Mouse (Mus musculus) liver, embryonic 14.5 days (tissue): ENCODE data around the gene Fmnl3. TPM values are rescaled to one million over a fixed set of nuclear protein-coding genes. Genes with fewer than 3 reads are reported as not detected.

ENCODE experiments used
- ATAC-seq: fragments of 200-750 bp; cut with Nextera tagmentation; 2 replicates; pipeline ENCODE4 v1.8.0; 2017; ENCODE audit warnings: moderate number of reproducible peaks, mild to moderate bottlenecking, moderate library complexity; ENCODE audit not compliant: insufficient read depth
- DNase-seq, 3 experiments: peaks; one replicate each; pipeline ENCODE4 v3.0.0-alpha.2; 2012 to 2013; ENCODE audit warnings: low read depth in 3 of 3, low spot score in 3 of 3
- H3K27ac ChIP-seq: fragments of 300-500 bp; sonication (generic); 2 replicates; pipeline ENCODE4 v1.5.1; 2014; ENCODE audit warnings: moderate library complexity, mild to moderate bottlenecking, control low read depth, inconsistent platforms
- H3K27me3 ChIP-seq: fragments of 300-500 bp; sonication (generic); 2 replicates; pipeline ENCODE4 v1.6.1; 2014; ENCODE audit warnings: mild to moderate bottlenecking, low read length, moderate library complexity; ENCODE audit not compliant: control insufficient read depth, insufficient read depth
- H3K36me3 ChIP-seq: fragments of 300-500 bp; sonication (generic); replicated peaks from 2 replicates; pipeline ENCODE4 v1.6.1; 2014; ENCODE audit warnings: low read depth; ENCODE audit not compliant: control insufficient read depth, insufficient read depth
- H3K4me1 ChIP-seq, 2 experiments: fragments of 200-500 bp in 1 of 2; fragments of 300-500 bp in 1 of 2; sonication (generic) in 1 of 2; replicated peaks; 2 replicates each; pipeline ENCODE4 v1.6.1; 2012 to 2014; ENCODE audit warnings: antibody characterized with exemption in 1 of 2, inconsistent platforms in 1 of 2, low read length in 1 of 2; ENCODE audit not compliant: control insufficient read depth in 2 of 2, insufficient read depth in 2 of 2
- H3K4me2 ChIP-seq: fragments of 300-500 bp; sonication (generic); 2 replicates; pipeline ENCODE4 v1.6.1; 2014; ENCODE audit warnings: low read depth, mild to moderate bottlenecking, control low read depth, moderate library complexity
- H3K4me3 ChIP-seq, 2 experiments: fragments of 200-500 bp in 1 of 2; fragments of 300-500 bp in 1 of 2; sonication (generic) in 1 of 2; 2 replicates each; pipeline ENCODE4 v1.5.1; 2012 to 2014; ENCODE audit warnings: low read depth in 2 of 2, low read length in 2 of 2, mild to moderate bottlenecking in 2 of 2, control low read depth in 1 of 2, inconsistent platforms in 1 of 2, moderate library complexity in 1 of 2; ENCODE audit not compliant: insufficient read depth in 1 of 2
- H3K9ac ChIP-seq: fragments of 300-500 bp; sonication (generic); replicated peaks from 2 replicates; pipeline ENCODE4 v1.6.1; 2014; ENCODE audit warnings: mild to moderate bottlenecking, control low read depth, moderate library complexity
- H3K9me3 ChIP-seq: fragments of 300-500 bp; sonication (generic); 2 replicates; pipeline ENCODE4 v1.6.1; 2016; ENCODE audit warnings: low read length, mixed read lengths; ENCODE audit not compliant: control insufficient read depth
- CTCF ChIP-seq: IDR thresholded peaks from 2 replicates; pipeline ENCODE4 v1.5.1; 2016; ENCODE audit warnings: antibody characterized with exemption, low read depth, control low read depth
- EP300 ChIP-seq: IDR thresholded peaks from 2 replicates; pipeline ENCODE4 v1.6.1; 2016; ENCODE audit warnings: antibody characterized with exemption, low read depth
- WGBS: fragments of 180-500 bp; shearing (Covaris S2); extraction: QIAGEN DNeasy Blood & Tissue Kit; methylation state at CpG from one replicate; pipeline ENCODE4 v1.1.7; 2014; ENCODE audit not compliant: insufficient replicate concordance; 5-methylcytosine and 5-hydroxymethylcytosine counted together
- polyA plus RNA-seq, 2 experiments: library from polyadenylated mRNA; depleted of rRNA in 1 of 2; stranded (reverse) in 1 of 2; unstranded in 1 of 2; fragments of >200 nt; fragmentation: Nextera tagmentation in 1 of 2; extraction: Ambion mirVana in 1 of 2; gene quantifications; 2 replicates each; pipeline versions ENCODE4 v1.2.1 to v1.2.3; 2012 to 2014

Fmnl3 gene
- polyA plus RNA-seq, 2 experiments: 1.4 to 3.7 TPM

DNA sequence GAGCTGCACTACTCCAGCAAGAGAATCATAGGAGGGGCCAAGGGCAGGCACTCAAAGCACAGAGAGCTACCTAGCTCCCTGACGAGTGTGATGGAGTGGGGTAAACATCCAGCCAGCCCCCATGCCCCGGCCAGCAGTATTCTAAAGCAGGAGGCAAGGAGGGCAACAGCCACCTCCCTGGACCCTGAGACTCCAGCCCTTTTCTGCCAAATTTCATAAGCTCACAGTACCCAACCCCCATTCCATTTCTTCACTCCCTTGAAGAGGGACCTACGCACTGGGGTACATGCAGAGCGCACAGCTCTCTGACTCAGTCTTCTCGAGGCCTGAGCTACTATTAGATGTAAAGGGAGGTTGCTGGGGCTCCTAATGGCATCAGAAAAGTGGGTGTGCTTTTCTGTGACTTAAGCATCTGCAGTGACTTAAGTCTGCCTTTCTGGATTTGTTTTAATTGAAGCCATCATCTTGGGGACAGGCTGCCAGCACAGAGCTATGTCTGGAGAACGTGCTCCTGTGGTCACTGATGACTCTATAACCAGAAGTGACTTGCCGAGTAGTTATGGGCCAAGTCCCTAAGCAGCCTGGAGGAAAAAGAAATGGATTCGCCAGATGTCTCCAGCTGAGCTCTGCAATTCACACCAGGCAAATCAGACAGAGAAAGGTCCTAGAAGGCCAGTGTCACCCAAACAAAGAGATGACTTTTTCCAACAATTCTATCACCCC, 26.0 kb downstream of the Fmnl3 start:
- 55% methylated on average over 8 of the region's 8 CpGs for WGBS
- DNase-seq (no peak), ATAC-seq (no peak)
- no peaks in the 10 kb centered on the region for H3K27me3 ChIP-seq
- H3K4me2 ChIP-seq: no peak overlapping the region
- H3K4me3 ChIP-seq: no peak overlapping the region
- H3K4me1 ChIP-seq: peaks cover 0 to 17% of the 10 kb centered on the region in 2 experiments; a peak in 2 of 4 replicates
- H3K9me3 ChIP-seq: no peaks in the 10 kb centered on the region
- TF ChIP-seq EP300 (no peak), CTCF (no peak)
- H3K9ac ChIP-seq: no peak overlapping the region
- H3K36me3 ChIP-seq: no peaks in the 10 kb centered on the region
- no peak overlapping the region for H3K27ac ChIP-seq

DNA sequence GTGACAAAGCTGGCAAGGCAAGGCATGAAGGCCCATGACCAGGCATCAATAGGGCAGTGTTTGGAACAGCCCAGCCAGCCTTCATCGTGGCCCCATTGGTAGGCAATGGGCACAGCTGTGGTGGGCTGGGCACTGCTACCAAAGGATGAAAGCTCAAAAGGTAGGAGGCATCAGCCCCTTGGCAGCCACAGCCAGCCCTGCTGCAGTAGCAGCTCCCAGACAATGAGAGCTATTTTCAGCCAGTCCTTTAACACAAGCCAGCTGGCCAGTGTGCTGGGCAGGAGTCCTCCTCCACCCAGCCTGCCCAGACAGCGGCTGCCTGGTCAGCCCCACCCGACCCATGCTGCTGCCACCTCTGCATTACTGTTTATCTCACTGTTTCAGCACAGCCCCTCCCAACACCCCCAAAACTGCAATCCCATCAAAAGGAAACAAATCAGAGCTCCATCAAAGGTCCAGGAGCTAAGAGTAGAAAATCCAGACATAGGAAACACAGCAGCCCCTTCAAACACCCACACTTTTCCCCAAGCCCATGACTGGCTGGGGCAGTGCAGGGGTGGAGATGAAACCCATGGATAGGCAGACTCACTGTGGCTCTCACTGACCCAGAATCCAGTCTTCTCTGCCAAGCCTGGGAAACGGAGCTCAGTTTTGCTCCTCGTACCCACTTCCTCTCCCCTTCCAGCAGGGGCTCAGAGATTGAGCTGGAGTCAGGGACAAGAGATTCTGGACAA, 26.7 kb downstream of the Fmnl3 start:
- ATAC-seq: no peak
- Histone ChIP-seq H3K4me3 (no peak overlapping the region), H3K9me3 (no peaks in the 10 kb centered on the region), H3K9ac (no peak overlapping the region), H3K4me2 (no peak overlapping the region), H3K27ac (no peak overlapping the region), H3K27me3 (no peaks in the 10 kb centered on the region), H3K36me3 (no peaks in the 10 kb centered on the region), H3K4me1 (peaks cover 0 to 18% of the 10 kb centered on the region in 2 experiments; a peak in 2 of 4 replicates)
- no peak for DNase-seq
- TF ChIP-seq CTCF (no peak), EP300 (no peak)
- WGBS: 37% methylated on average over 5 of the region's 5 CpGs

DNA sequence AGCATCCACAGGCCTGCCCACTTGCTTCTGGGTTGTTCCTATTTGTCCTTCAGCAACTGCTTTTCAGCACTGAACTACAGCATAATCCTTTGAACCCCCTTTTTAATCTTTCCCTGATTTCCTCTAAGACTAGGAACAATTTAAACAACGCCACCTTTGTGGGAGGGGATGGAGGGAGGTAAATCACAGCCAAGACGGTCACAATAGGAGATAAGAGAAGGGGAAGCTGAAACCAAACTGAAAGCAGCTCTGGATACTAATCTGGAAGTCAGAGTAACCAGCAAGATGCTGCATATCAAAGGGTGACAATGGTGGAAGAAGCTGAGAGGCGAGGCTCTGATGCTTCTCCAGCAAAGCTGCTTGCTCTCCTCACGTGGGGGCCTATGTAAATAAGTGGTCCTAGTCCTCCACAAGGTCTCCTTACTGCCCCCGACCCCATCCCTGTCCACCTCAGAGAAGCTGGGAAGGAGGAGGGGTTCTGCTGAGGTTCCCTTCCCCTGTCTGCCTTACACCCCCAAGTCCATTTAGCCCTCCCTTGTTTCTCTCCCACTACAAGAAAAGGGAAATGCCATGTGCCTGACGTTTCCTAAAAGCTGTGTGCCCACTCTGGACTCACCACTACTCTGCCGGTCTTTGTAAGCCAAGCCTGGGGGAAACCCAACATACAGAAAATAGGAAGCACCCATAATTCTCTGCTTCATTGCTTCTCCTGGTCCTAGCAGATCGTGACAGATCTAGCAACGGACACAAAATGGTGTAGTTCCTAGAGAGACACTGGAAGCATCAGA, 27.9 kb downstream of the Fmnl3 start:
- H3K27ac ChIP-seq: no peak overlapping the region
- H3K4me2 ChIP-seq: no peak overlapping the region
- H3K4me1 ChIP-seq: peaks cover 0 to 19% of the 10 kb centered on the region in 2 experiments; a peak in 2 of 4 replicates
- no peaks in the 10 kb centered on the region for H3K9me3 ChIP-seq
- 17% methylated on average over 9 of the region's 9 CpGs for WGBS
- no peaks in the 10 kb centered on the region for H3K36me3 ChIP-seq
- no peak for TF ChIP-seq CTCF
- TF ChIP-seq EP300: no peak
- no peak overlapping the region for H3K9ac ChIP-seq
- DNase-seq: no peak
- no peak for ATAC-seq
- no peaks in the 10 kb centered on the region for H3K27me3 ChIP-seq
- no peak overlapping the region for H3K4me3 ChIP-seq

DNA sequence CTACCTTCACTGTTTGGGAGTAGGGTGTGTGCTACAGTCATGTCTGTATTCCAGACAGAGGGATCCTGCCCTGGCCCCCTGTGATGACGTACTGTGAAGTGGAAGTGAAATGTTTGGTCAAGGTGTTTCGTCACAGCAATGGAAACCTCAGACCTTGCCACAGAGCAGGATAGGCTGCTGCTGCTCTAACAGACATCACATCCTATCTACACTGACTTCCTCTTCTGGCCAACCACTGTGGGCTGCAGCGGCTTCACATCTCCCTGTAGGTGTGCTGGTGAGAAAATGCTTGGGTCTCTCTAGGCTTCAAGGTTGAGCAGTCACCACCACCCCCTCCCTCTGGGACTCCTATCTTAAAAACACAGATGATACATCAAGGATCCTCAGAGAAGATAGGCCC, 29.2 kb downstream of the Fmnl3 start:
- H3K27me3 ChIP-seq: no peaks in the 10 kb centered on the region
- H3K4me3 ChIP-seq: no peak overlapping the region
- no peak for ATAC-seq
- no peaks in the 10 kb centered on the region for H3K9me3 ChIP-seq
- DNase-seq: no peak
- no peak for TF ChIP-seq EP300
- TF ChIP-seq CTCF: no peak
- H3K9ac ChIP-seq: no peak overlapping the region
- no peak overlapping the region for H3K27ac ChIP-seq
- H3K36me3 ChIP-seq: no peaks in the 10 kb centered on the region
- H3K4me1 ChIP-seq: peaks cover 0 to 26% of the 10 kb centered on the region in 2 experiments; a peak in 2 of 4 replicates
- H3K4me2 ChIP-seq: no peak overlapping the region
- WGBS: 11% methylated on average over 3 of the region's 3 CpGs
